Mouse (Mus musculus): ENCODE measurements around the gene 3425401B19Rik. TPM values are rescaled to one million over a fixed set of nuclear protein-coding genes. Genes with fewer than 3 reads are reported as not detected.

Gene 3425401B19Rik
- polyA plus RNA-seq, 1 experiment = 0.15 TPM

DNA sequence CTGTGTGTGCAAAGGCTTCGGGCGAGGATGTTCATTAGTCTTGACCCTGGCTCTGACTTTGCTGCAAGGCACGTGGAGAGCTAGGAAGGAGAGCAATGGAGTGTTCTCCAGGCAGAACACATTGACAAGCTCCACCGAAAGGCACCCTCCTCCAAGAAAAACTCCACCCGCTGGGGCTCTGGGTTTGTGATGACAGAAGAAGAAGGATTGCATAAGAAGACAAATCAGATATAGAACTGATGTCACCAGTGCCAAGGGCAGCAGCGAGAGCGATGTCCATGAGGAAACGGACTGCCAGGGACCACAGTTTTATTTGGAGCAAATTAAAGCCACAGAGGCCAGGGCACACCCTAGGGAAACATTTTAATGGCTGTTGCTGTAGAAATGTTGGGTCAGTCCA, 12.7 kb upstream of the 3425401B19Rik start:
- Histone ChIP-seq H3ac (ENCODE audit: control insufficient read depth, insufficient read length, low read depth) (no peak overlapping the region), H3K79me2 (ENCODE audit: control insufficient read depth, insufficient read depth) (no peaks in the 10 kb centered on the region), H3K36me3 (ENCODE audit: control insufficient read depth, insufficient read depth) (no peaks in the 10 kb centered on the region), H3K4me3 (ENCODE audit: insufficient read depth, poor library complexity, severe bottlenecking) (no peak overlapping the region), H3K27me3 (ENCODE audit: control insufficient read depth, insufficient read depth, insufficient read length) (peaks cover 59% of the 10 kb centered on the region), H3K79me3 (ENCODE audit: low read depth) (no peaks in the 10 kb centered on the region)
- TF ChIP-seq CEBPB (IDR thresholded peaks at IDR 0.05; ENCODE audit: low read depth) (no peak), USF1 (IDR thresholded peaks at IDR 0.05; ENCODE audit: low read depth) (no peak), CTCF (IDR thresholded peaks at IDR 0.05; ENCODE audit: control insufficient read depth, insufficient read depth, insufficient read length) (no peak), MAX (IDR thresholded peaks at IDR 0.05) (no peak), FOSL1 (IDR thresholded peaks at IDR 0.05; ENCODE audit: insufficient read depth, low read length, poor library complexity, severe bottlenecking) (no peak), MYOD1 (IDR thresholded peaks at IDR 0.05; ENCODE audit: control insufficient read depth, insufficient read length, low read depth) (no peak), MYOG (IDR thresholded peaks at IDR 0.05; ENCODE audit: control insufficient read depth, extremely low read depth, insufficient read length) (no peak)

DNA sequence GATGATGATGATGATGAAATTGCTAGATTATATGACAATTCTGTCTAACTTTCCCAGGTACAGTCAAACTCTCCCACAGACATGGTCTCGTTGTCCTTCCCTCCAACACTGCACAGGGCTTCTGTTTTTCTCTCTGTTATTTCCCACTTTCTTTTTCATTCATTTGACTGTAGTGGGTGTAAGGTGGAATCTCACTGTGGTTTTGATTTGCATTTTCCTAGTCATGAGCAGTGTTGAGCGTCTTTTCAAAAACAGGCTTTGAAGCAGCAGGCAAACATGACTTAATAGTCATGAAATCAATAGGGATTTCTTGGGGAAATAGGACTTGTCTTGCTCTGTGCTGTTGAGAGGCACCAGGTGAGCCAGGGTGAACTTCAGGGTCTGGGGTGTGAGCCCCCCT, 11.3 kb upstream of the 3425401B19Rik start:
- Histone ChIP-seq H3ac (ENCODE audit: control insufficient read depth, insufficient read length, low read depth) (no peak overlapping the region), H3K36me3 (ENCODE audit: control insufficient read depth, insufficient read depth) (no peaks in the 10 kb centered on the region), H3K27me3 (ENCODE audit: control insufficient read depth, insufficient read depth, insufficient read length) (peaks cover 55% of the 10 kb centered on the region), H3K4me3 (ENCODE audit: insufficient read depth, poor library complexity, severe bottlenecking) (no peak overlapping the region), H3K79me3 (ENCODE audit: low read depth) (no peaks in the 10 kb centered on the region), H3K79me2 (ENCODE audit: control insufficient read depth, insufficient read depth) (no peaks in the 10 kb centered on the region)
- TF ChIP-seq MYOG (IDR thresholded peaks at IDR 0.05; ENCODE audit: control insufficient read depth, extremely low read depth, insufficient read length) (no peak), FOSL1 (IDR thresholded peaks at IDR 0.05; ENCODE audit: insufficient read depth, low read length, poor library complexity, severe bottlenecking) (no peak), MAX (IDR thresholded peaks at IDR 0.05) (no peak), USF1 (IDR thresholded peaks at IDR 0.05; ENCODE audit: low read depth) (no peak), CEBPB (IDR thresholded peaks at IDR 0.05; ENCODE audit: low read depth) (no peak), MYOD1 (IDR thresholded peaks at IDR 0.05; ENCODE audit: control insufficient read depth, insufficient read length, low read depth) (no peak), CTCF (IDR thresholded peaks at IDR 0.05; ENCODE audit: control insufficient read depth, insufficient read depth, insufficient read length) (no peak)

DNA sequence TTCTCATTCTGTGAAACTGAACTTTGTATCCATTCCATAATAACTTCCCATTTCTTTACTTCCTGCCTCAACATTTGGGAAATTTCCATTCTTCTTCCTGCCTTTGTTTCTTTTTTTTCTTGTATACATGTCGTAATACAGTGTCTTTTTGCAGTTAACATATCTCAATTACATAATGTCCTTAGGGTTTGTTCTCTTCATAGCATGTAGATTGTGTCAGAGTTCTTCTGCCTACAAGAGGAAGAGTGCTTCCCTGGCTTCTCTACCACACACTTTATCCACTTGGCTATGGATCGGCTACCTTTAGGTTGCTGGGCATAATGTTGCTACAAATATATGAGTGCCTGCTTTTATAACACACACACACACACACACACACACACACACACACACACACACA, 10.8 kb upstream of the 3425401B19Rik start:
- TF ChIP-seq CEBPB (IDR thresholded peaks at IDR 0.05; ENCODE audit: low read depth) = no peak
- TF ChIP-seq MYOD1 (IDR thresholded peaks at IDR 0.05; ENCODE audit: control insufficient read depth, insufficient read length, low read depth) = no peak
- no peak for TF ChIP-seq FOSL1 (IDR thresholded peaks at IDR 0.05; ENCODE audit: insufficient read depth, low read length, poor library complexity, severe bottlenecking)
- TF ChIP-seq CTCF (IDR thresholded peaks at IDR 0.05; ENCODE audit: control insufficient read depth, insufficient read depth, insufficient read length) = no peak
- TF ChIP-seq MYOG (IDR thresholded peaks at IDR 0.05; ENCODE audit: control insufficient read depth, extremely low read depth, insufficient read length) = no peak
- TF ChIP-seq USF1 (IDR thresholded peaks at IDR 0.05; ENCODE audit: low read depth) = no peak
- Histone ChIP-seq H3K79me3 (ENCODE audit: low read depth) (no peaks in the 10 kb centered on the region), H3K79me2 (ENCODE audit: control insufficient read depth, insufficient read depth) (no peaks in the 10 kb centered on the region), H3K27me3 (ENCODE audit: control insufficient read depth, insufficient read depth, insufficient read length) (peaks cover 50% of the 10 kb centered on the region), H3K4me3 (ENCODE audit: insufficient read depth, poor library complexity, severe bottlenecking) (no peak overlapping the region), H3ac (ENCODE audit: control insufficient read depth, insufficient read length, low read depth) (no peak overlapping the region), H3K36me3 (ENCODE audit: control insufficient read depth, insufficient read depth) (no peaks in the 10 kb centered on the region)

DNA sequence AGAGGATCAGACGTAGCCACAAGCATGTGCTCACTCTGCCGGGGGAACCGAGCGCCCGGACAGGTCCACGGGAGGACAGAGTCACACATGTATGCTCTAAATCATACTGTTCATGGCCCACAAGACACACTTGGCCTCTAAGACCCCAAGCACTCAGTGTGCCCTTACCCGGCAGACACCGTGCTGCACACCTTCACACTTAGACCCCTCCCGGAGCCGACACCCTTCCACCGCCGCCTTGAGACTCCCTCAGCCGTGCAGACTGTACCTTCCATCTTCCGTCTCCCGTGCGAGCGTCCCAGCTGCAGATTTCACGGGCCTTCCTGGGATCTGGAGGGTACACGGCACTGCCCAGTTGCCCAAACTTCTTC, 373 bp downstream of the 3425401B19Rik start:
- Histone ChIP-seq H3ac (ENCODE audit: control insufficient read depth, insufficient read length, low read depth) (no peak overlapping the region), H3K27me3 (ENCODE audit: control insufficient read depth, insufficient read depth, insufficient read length) (peaks cover 28% of the 10 kb centered on the region), H3K4me3 (ENCODE audit: insufficient read depth, poor library complexity, severe bottlenecking) (no peak overlapping the region), H3K36me3 (ENCODE audit: control insufficient read depth, insufficient read depth) (no peaks in the 10 kb centered on the region), H3K79me2 (ENCODE audit: control insufficient read depth, insufficient read depth) (no peaks in the 10 kb centered on the region), H3K79me3 (ENCODE audit: low read depth) (no peaks in the 10 kb centered on the region)
- no peak for TF ChIP-seq MYOG (IDR thresholded peaks at IDR 0.05; ENCODE audit: control insufficient read depth, extremely low read depth, insufficient read length)
- TF ChIP-seq MYOD1 (IDR thresholded peaks at IDR 0.05; ENCODE audit: control insufficient read depth, insufficient read length, low read depth) = no peak
- TF ChIP-seq CTCF (IDR thresholded peaks at IDR 0.05; ENCODE audit: control insufficient read depth, insufficient read depth, insufficient read length) = no peak
- no peak for TF ChIP-seq USF1 (IDR thresholded peaks at IDR 0.05; ENCODE audit: low read depth)
- no peak for TF ChIP-seq FOSL1 (IDR thresholded peaks at IDR 0.05; ENCODE audit: insufficient read depth, low read length, poor library complexity, severe bottlenecking)
- TF ChIP-seq MAX (IDR thresholded peaks at IDR 0.05) = no peak
- TF ChIP-seq CEBPB (IDR thresholded peaks at IDR 0.05; ENCODE audit: low read depth) = no peak

DNA sequence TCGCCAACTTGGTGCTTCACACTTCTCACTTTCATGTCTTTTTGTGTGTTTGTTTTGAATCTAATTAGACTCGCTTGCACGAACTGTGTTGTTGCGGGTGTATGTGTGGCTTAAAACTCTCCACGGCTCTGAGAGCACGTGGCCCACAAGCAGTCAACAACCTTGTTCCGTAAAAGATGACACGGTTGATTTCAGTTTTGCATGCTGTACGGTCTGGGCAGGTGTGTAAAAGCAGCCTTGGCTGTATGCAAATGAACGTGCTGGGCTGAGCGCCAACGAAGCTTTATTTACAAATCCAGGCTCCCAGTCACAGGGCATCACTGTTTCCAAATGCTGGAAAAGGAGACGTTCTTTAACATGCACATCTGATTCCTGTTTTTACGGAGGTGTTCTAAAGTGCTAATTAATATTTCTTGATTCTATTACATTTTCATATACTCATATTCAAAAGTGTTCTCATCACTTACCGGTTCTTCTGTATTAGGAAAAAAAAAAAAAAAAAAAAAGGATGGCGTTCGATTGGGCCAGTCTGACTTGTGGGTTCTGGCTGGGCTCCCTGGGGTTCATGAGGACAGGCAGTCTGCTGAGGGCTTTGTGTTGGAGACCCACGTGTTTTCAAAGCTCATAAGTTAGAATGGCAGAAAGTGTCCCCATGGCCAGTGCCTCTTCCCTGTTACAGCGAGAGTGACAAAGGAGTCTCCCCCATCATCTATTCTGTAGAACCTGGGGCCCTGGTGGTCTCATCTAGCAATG, 935 bp downstream of the 3425401B19Rik start:
- H3K79me2 ChIP-seq (ENCODE audit: control insufficient read depth, insufficient read depth) = no peaks in the 10 kb centered on the region
- TF ChIP-seq MYOG (IDR thresholded peaks at IDR 0.05; ENCODE audit: control insufficient read depth, extremely low read depth, insufficient read length) = no peak
- no peak for TF ChIP-seq MAX (IDR thresholded peaks at IDR 0.05)
- TF ChIP-seq CTCF (IDR thresholded peaks at IDR 0.05; ENCODE audit: control insufficient read depth, insufficient read depth, insufficient read length) = no peak
- TF ChIP-seq USF1 (IDR thresholded peaks at IDR 0.05; ENCODE audit: low read depth) = no peak
- TF ChIP-seq CEBPB (IDR thresholded peaks at IDR 0.05; ENCODE audit: low read depth) = no peak
- TF ChIP-seq MYOD1 (IDR thresholded peaks at IDR 0.05; ENCODE audit: control insufficient read depth, insufficient read length, low read depth) = no peak
- no peak for TF ChIP-seq FOSL1 (IDR thresholded peaks at IDR 0.05; ENCODE audit: insufficient read depth, low read length, poor library complexity, severe bottlenecking)
- peaks cover 28% of the 10 kb centered on the region for H3K27me3 ChIP-seq (ENCODE audit: control insufficient read depth, insufficient read depth, insufficient read length)
- no peaks in the 10 kb centered on the region for H3K36me3 ChIP-seq (ENCODE audit: control insufficient read depth, insufficient read depth)
- no peak overlapping the region for H3ac ChIP-seq (ENCODE audit: control insufficient read depth, insufficient read length, low read depth)
- H3K79me3 ChIP-seq (ENCODE audit: low read depth) = no peaks in the 10 kb centered on the region
- no peak overlapping the region for H3K4me3 ChIP-seq (ENCODE audit: insufficient read depth, poor library complexity, severe bottlenecking)

Measured in C2C12 (cell line).